Mouse (Mus musculus) liver, embryonic 15.5 days (tissue): Measurements from ENCODE around the gene Zbtb33. TPM values are rescaled to one million over a fixed set of nuclear protein-coding genes. Genes with fewer than 3 reads are reported as not detected.

Experiments used
- ATAC-seq: fragments of 200-750 bp; cut with Nextera tagmentation; 2 replicates; pipeline ENCODE4 v1.8.0; 2017; ENCODE audit warnings: moderate number of reproducible peaks, mild to moderate bottlenecking, moderate library complexity; ENCODE audit not compliant: insufficient read depth
- H3K27ac ChIP-seq: fragments of 300-500 bp; sonication (generic); replicated peaks from 2 replicates; pipeline ENCODE4 v1.5.1; 2015; ENCODE audit warnings: mild to moderate bottlenecking, inconsistent platforms
- H3K27me3 ChIP-seq: fragments of 300-500 bp; sonication (generic); 2 replicates; pipeline ENCODE4 v1.6.1; 2015; ENCODE audit warnings: mild to moderate bottlenecking, inconsistent platforms
- H3K36me3 ChIP-seq: fragments of 300-500 bp; sonication (generic); replicated peaks from 2 replicates; pipeline ENCODE4 v1.6.1; 2015; ENCODE audit warnings: moderate library complexity, mild to moderate bottlenecking, inconsistent platforms
- H3K4me1 ChIP-seq: fragments of 300-500 bp; sonication (generic); replicated peaks from 2 replicates; pipeline ENCODE4 v1.6.1; 2015; ENCODE audit warnings: inconsistent platforms
- H3K4me2 ChIP-seq: fragments of 300-500 bp; sonication (generic); 2 replicates; pipeline ENCODE4 v1.6.1; 2015; ENCODE audit warnings: moderate library complexity, mild to moderate bottlenecking, inconsistent platforms
- H3K4me3 ChIP-seq: fragments of 300-500 bp; sonication (generic); replicated peaks from 2 replicates; pipeline ENCODE4 v1.5.1; 2015; ENCODE audit warnings: mild to moderate bottlenecking, inconsistent platforms
- H3K9ac ChIP-seq: fragments of 300-500 bp; sonication (generic); 2 replicates; pipeline ENCODE4 v1.6.1; 2015; ENCODE audit warnings: moderate library complexity, mild to moderate bottlenecking, inconsistent platforms
- H3K9me3 ChIP-seq: fragments of 300-500 bp; sonication (generic); replicated peaks from 2 replicates; pipeline ENCODE4 v1.6.1; 2016; ENCODE audit warnings: inconsistent platforms
- WGBS: fragments of 180-500 bp; shearing (Covaris S2); methylation state at CpG from one replicate; pipeline ENCODE4 v1.1.7; 2015; ENCODE audit warnings: mixed read lengths; ENCODE audit not compliant: insufficient replicate concordance; 5-methylcytosine and 5-hydroxymethylcytosine counted together
- microRNA-seq: library from miRNA; unstranded; fragments of <30 nt; microRNA quantifications from one replicate; pipeline ENCODE4, GENCODE M21; 2016
- polyA plus RNA-seq: library from polyadenylated mRNA; unstranded; fragments of >200 nt; fragmentation: Nextera tagmentation; extraction: Ambion mirVana; gene quantifications from 2 replicates; pipeline ENCODE4 v1.2.1, GENCODE M21; 2015

Zbtb33 gene
- polyA plus RNA-seq, 1 experiment from 2014 or later, result 0.79 TPM

DNA sequence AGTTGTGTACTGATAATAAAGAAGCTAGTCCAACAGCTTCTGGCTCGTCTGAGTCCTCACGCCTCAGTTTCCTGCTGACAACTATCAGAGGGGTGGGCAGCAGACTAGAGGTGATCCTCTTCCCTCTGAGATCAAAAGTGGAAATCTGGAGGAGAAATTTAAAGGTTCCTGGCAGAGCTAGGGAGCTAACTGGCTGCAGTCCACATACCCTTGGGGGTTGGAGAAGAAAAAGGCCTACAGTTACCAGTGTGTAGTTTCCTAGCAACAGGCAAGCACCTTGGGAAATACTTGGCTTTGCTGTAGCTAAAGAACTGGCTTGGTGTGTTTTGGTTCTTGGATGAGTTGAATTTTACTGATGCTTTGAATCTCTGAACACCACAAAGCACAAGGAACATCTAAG is 12.2 kb downstream of the Zbtb33 start:
- no peaks in the 10 kb centered on the region for H3K36me3 ChIP-seq
- H3K4me2 ChIP-seq, result no peak overlapping the region
- H3K27me3 ChIP-seq, result no peaks in the 10 kb centered on the region
- no peak overlapping the region for H3K4me3 ChIP-seq
- no peaks in the 10 kb centered on the region for H3K9me3 ChIP-seq
- no peak overlapping the region for H3K9ac ChIP-seq
- ATAC-seq, result no peak
- no peaks in the 10 kb centered on the region for H3K4me1 ChIP-seq
- WGBS, result 41% methylated on average over 2 of the region's 2 CpGs
- H3K27ac ChIP-seq, result no peak overlapping the region

DNA sequence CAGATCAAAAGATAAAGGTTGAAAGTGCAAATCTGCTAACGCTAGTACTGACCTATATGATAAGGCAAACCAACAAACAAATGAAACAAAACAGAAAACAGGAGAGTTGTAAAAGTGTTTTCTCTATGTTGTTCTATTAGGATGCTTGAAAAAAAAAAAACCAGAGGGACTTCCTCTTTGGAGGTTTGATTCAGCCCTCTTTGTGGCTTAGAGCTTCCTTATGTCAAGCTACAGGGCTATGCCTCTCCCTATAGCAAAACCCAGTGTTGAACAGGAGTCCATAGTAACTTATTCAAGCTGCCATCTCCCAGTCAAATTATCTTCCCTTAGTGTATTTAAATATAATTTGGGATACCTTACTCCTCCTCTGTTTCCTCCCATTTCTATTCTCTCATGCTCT is 17.8 kb downstream of the Zbtb33 start:
- H3K4me2 ChIP-seq, result no peak overlapping the region
- H3K27me3 ChIP-seq, result no peaks in the 10 kb centered on the region
- ATAC-seq, result no peak
- H3K27ac ChIP-seq, result no peak overlapping the region
- no peaks in the 10 kb centered on the region for H3K4me1 ChIP-seq
- H3K9ac ChIP-seq, result no peak overlapping the region
- H3K4me3 ChIP-seq, result no peak overlapping the region
- H3K36me3 ChIP-seq, result no peaks in the 10 kb centered on the region
- 42% methylated on average over 1 of the region's 1 CpGs for WGBS
- H3K9me3 ChIP-seq, result no peaks in the 10 kb centered on the region

DNA sequence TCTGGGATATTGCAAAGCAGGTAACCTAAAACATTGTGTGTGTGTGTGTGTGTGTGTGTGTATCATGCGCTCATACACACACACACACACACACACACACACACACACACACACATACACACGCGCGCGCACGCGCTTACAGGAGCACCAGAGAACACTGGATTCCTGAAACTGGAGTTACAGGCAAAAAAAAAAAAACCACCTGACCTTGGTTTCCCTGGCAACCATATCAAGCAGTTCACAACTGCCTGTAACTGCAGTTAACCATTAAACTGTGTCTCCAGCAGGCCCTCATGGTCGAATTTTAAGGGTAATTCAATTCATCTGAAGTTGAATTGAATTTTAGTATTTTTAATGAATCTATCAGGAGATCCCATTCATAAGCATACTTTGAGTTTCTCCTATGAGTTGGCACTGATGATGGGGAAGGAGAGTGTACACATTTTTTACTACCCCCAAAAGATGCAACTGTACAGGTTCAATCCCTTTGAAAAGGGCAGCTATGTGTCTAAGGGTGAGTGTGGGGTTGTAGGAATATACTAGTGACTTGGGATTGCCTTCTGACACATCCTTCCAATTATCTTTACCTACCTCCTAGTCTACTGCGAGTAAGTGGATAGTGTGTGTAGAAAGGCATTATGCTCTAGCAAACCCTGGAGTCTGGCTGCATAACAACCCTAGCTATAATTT is 27.5 kb downstream of the Zbtb33 start:
- no peak overlapping the region for H3K4me2 ChIP-seq
- H3K4me3 ChIP-seq, result no peak overlapping the region
- no peaks in the 10 kb centered on the region for H3K36me3 ChIP-seq
- no peak overlapping the region for H3K27ac ChIP-seq
- no peaks in the 10 kb centered on the region for H3K27me3 ChIP-seq
- no peaks in the 10 kb centered on the region for H3K4me1 ChIP-seq
- no peak for ATAC-seq
- no peak overlapping the region for H3K9ac ChIP-seq
- WGBS, result 59% methylated on average over 9 of the region's 9 CpGs
- no peaks in the 10 kb centered on the region for H3K9me3 ChIP-seq

DNA sequence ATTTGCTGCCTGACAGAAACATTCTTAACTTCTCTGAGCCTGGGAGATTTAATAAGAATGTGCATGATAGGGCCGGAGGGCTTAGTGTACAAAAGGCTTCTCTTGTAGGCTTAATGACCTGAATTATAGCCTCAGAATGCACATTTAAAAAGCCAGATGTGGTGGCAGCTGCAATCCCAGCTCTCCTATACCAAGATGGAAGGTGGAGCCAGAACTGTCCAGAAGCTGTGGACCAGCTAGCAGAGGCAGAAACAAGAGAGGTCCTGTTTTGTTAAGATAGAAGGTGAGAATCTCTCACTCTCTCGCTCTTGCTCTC is 28.0 kb downstream of the Zbtb33 start:
- Histone ChIP-seq H3K9me3 (no peaks in the 10 kb centered on the region), H3K36me3 (no peaks in the 10 kb centered on the region), H3K4me3 (no peak overlapping the region), H3K4me1 (no peaks in the 10 kb centered on the region), H3K4me2 (no peak overlapping the region), H3K27me3 (no peaks in the 10 kb centered on the region), H3K9ac (no peak overlapping the region), H3K27ac (no peak overlapping the region)
- ATAC-seq, result no peak
- WGBS, result 85% methylated on average over 2 of the region's 2 CpGs

DNA sequence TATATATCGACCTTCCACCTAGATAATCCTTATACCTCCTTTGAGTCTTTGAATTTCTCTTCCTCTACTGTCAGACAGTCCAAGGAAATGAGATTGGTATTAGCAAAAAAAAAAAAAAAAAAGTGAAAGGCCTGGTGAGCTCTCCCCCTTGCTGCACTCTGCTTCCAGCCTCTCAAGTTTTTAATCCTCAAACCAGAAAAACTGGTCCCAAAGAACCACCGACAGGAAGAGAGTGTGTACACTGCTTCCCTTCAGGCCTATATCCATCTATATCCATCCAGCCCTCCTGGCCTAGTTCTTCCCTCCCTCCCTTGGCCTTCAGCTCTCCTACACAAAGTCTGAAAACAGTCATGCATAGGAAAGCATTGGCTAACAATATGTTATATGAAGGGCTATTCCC is 33.2 kb downstream of the Zbtb33 start:
- no peaks in the 10 kb centered on the region for H3K4me1 ChIP-seq
- no peak for ATAC-seq
- no peak overlapping the region for H3K4me2 ChIP-seq
- H3K9me3 ChIP-seq, result no peaks in the 10 kb centered on the region
- no peak overlapping the region for H3K27ac ChIP-seq
- no peaks in the 10 kb centered on the region for H3K27me3 ChIP-seq
- H3K36me3 ChIP-seq, result no peaks in the 10 kb centered on the region
- no peak overlapping the region for H3K4me3 ChIP-seq
- H3K9ac ChIP-seq, result no peak overlapping the region
- WGBS, result 67% methylated on average over 2 of the region's 2 CpGs

DNA sequence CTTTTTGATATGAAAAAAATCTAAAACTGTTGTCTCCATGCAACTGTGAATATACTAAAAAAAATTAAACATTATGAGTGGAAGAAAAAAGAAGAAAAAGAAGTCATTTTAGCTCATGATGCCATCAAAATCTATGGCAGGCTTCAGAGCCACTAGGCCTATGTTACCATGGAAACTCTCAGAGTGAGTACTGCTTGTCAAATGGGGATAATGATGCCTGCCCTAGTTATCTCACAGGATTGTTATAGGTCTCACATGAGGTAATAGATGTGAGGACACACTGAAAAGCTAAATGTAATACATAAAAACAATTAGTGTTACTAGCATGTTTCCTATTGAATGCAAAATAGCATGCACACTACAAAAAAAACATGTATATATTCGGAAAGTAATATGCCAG is 40.3 kb downstream of the Zbtb33 start:
- Histone ChIP-seq H3K4me3 (no peak overlapping the region), H3K27ac (no peak overlapping the region), H3K9ac (no peak overlapping the region), H3K4me1 (no peaks in the 10 kb centered on the region), H3K36me3 (no peaks in the 10 kb centered on the region), H3K27me3 (no peaks in the 10 kb centered on the region), H3K9me3 (no peaks in the 10 kb centered on the region), H3K4me2 (no peak overlapping the region)
- WGBS, result 40% methylated on average over 1 of the region's 1 CpGs
- ATAC-seq, result no peak

DNA sequence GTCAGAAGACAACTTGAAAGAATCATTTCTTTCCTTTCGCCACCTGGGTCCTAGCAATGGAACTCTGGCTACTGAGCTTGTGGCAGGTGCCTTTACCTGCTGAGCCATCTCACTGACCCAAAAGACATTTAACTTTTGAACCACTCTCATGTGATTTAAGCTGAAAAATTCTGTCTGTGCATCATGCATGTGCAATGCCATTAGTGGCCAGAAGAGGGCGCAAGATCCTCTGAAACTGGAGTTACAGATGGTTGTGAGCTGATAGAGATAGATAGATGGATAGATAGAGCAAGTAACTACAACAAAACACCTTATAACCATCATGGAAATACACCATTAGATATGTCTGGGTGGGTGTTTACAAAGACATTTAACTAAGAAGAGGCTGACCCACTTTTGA is 48.1 kb downstream of the Zbtb33 start:
- 26% methylated on average over 2 of the region's 2 CpGs for WGBS
- H3K4me3 ChIP-seq, result no peak overlapping the region
- no peaks in the 10 kb centered on the region for H3K9me3 ChIP-seq
- H3K27me3 ChIP-seq, result no peaks in the 10 kb centered on the region
- H3K4me1 ChIP-seq, result no peaks in the 10 kb centered on the region
- ATAC-seq, result no peak
- H3K4me2 ChIP-seq, result no peak overlapping the region
- H3K27ac ChIP-seq, result no peak overlapping the region
- H3K9ac ChIP-seq, result no peak overlapping the region
- no peaks in the 10 kb centered on the region for H3K36me3 ChIP-seq

Small RNAs within 50 kb of the gene (microRNA-seq; reads per million reads assigned to microRNA genes)
- 1.3 reads per million for gene Mir3110

Other genes with a start within 250 kb of the Zbtb33 start
- not detected in 2 replicates for gene Btg1-ps1, start 171.0 kb upstream of the Zbtb33 start, polyA plus RNA-seq
- not detected in 2 replicates for gene Btg1-ps2, start 146.7 kb upstream of the Zbtb33 start, polyA plus RNA-seq
- not detected in 2 replicates for gene Rhox10, start 123.3 kb upstream of the Zbtb33 start, polyA plus RNA-seq
- gene Rhox11, start 104.7 kb upstream of the Zbtb33 start, polyA plus RNA-seq, result not detected in 2 replicates
- not detected in 2 replicates for gene Rhox12, start 78.9 kb upstream of the Zbtb33 start, polyA plus RNA-seq
- not detected in 2 replicates for gene Rhox13, start 68.6 kb upstream of the Zbtb33 start, polyA plus RNA-seq
- 1.8 TPM in 2 replicates for gene Tmem255a, start 62.6 kb downstream of the Zbtb33 start, polyA plus RNA-seq
- gene Atp1b4, start 126.4 kb downstream of the Zbtb33 start, polyA plus RNA-seq, result 1.2 and 1.8 TPM in 2 replicates